Comparison of ENCODE assay signal across 8 mouse cellular contexts in the genomic region with DNA sequence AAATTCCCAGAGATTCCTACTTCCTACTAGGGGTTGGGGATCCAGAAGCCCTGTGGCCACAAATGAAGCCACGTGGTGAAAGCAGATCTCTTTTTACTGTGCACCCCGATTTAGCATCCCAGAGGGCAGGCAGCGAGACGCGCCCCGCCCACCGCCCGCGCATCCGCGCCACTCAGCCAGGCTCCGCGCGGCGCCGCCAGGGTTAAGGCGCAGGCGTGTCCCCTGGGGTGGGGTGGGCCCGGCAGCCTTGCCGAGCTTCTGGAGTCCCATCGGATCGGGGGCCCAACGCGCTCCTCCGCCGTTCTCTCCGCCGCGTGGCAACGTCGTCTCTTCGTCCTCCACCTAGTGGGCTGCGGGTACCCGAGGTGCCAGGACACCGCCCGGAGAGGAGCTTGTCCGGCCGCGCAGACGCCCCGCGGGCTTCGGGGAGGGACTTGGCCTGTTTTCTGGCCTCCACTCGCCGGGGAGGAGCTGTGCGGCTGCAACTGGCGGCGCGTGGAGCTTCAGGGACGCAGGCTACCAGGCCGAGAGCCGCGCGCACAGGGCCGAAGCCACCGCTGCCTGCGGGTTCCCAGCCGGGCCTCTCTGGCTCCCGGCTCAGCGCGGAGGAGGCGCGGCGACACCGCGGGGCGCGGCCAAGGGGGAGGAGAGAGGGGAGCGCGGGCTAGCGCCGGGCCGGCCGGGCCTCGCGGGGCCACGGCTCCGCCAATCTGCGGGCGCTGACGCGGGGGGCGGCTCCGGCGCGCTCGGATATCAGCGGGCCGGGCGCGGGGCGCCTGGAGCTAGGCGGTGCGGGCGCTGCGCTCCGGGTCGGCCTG. TPM values are rescaled to one million over a fixed set of nuclear protein-coding genes. Genes with fewer than 3 reads are reported as not detected.
DNase-seq lines count a peak whose midpoint lies in the region; ATAC-seq and TF ChIP-seq lines count a peak whose summit lies in the region.

TSS of gene Fam20c (plus strand) at position 212 of the 818 bp plus-strand sequence.

- intact Hi-C loops in heart, postnatal 10 days (cut with DNase I), result no loop called here

- peak within 1 kb of the TSS; percentile 68 to 88 for H3K4me3 ChIP-seq in ES-E14 (ENCODE audit: insufficient read depth in 1 of 2, low read depth in 1 of 2, low read length in 2 of 2, poor library complexity in 1 of 2, severe bottlenecking in 1 of 2)
- peak within 1 kb of the TSS; percentile 66 for H3K4me3 ChIP-seq in forebrain, embryonic 16.5 days (replicated peaks; ENCODE audit: low read length)
- peak within 1 kb of the TSS; percentile 49 to 52 for H3K4me3 ChIP-seq in liver, embryonic 14.5 days (ENCODE audit: insufficient read depth in 1 of 2, low read depth in 2 of 2, low read length in 2 of 2)

- peaks cover 2 to 13% of the 10 kb centered on the region in 2 experiments; a peak in 2 of 4 replicates for H3K4me1 ChIP-seq in ES-E14 (ENCODE audit: control insufficient read depth in 2 of 2, insufficient read depth in 2 of 2, low read length in 2 of 2, poor library complexity in 1 of 2)
- peaks cover 37% of the 10 kb centered on the region for H3K4me1 ChIP-seq in forebrain, embryonic 16.5 days (replicated peaks; ENCODE audit: control insufficient read depth, insufficient read depth, low read length)
- H3K4me1 ChIP-seq in liver, embryonic 14.5 days (replicated peaks; ENCODE audit: control insufficient read depth in 2 of 2, insufficient read depth in 2 of 2, low read length in 1 of 2), result peaks cover 0 to 4% of the 10 kb centered on the region in 2 experiments; a peak in 1 of 4 replicates

- H3K27ac ChIP-seq in ES-E14 (ENCODE audit: insufficient read depth, low read depth, low read length, poor library complexity, severe bottlenecking), result no peak within 1 kb of the TSS
- H3K27ac ChIP-seq in forebrain, embryonic 16.5 days (ENCODE audit: low read length), result peak within 1 kb of the TSS; percentile 97
- no peak within 1 kb of the TSS for H3K27ac ChIP-seq in liver, embryonic 14.5 days

- no peak for TF ChIP-seq EP300 in liver, embryonic 14.5 days (IDR thresholded peaks at IDR 0.05; ENCODE audit: low read depth)

- no peaks in the 10 kb centered on the region for H3K27me3 ChIP-seq in forebrain, embryonic 16.5 days (replicated peaks; ENCODE audit: control insufficient read depth, insufficient read depth, low read length)
- peaks cover 30% of the 10 kb centered on the region for H3K27me3 ChIP-seq in liver, embryonic 14.5 days (ENCODE audit: control insufficient read depth, insufficient read depth, low read length)

- no peaks in the 10 kb centered on the region for H3K9me3 ChIP-seq in ES-E14 (ENCODE audit: control insufficient read depth, insufficient read depth, low read depth, low read length)
- no peaks in the 10 kb centered on the region for H3K9me3 ChIP-seq in forebrain, embryonic 16.5 days (ENCODE audit: control insufficient read depth, low read length)
- H3K9me3 ChIP-seq in liver, embryonic 14.5 days (ENCODE audit: control insufficient read depth, low read length), result no peaks in the 10 kb centered on the region

- no peak for DNase-seq in ES-E14 (ENCODE audit: low read depth, low spot score)
- DNase-seq in cerebellum, adult 11-12 months, result peak; percentile 39
- DNase-seq in heart, postnatal 10 days, result peak; percentile 86 to 90
- DNase-seq in kidney, postnatal 4 days, result peak; percentile 83 to 90
- no peak for DNase-seq in liver, embryonic 14.5 days (ENCODE audit: low read depth in 3 of 3, low spot score in 3 of 3)
- DNase-seq in neural tube, embryonic 10.5 days (ENCODE audit: extremely low spot score, low spot score), result peak; percentile 79
- DNase-seq in thymus, postnatal 25 days, result peak; percentile 9

- WGBS in forebrain, embryonic 16.5 days, result under 1% methylated on average over 73 of the region's 98 CpGs
- under 1% methylated on average over 92 of the region's 98 CpGs for WGBS in liver, embryonic 14.5 days (ENCODE audit: insufficient replicate concordance)

- H3K9ac ChIP-seq in ES-E14 (ENCODE audit: insufficient read depth, low read depth, low read length, poor library complexity, severe bottlenecking), result peak within 1 kb of the TSS; percentile 69
- peak within 1 kb of the TSS; percentile 77 for H3K9ac ChIP-seq in forebrain, embryonic 16.5 days (replicated peaks; ENCODE audit: low read depth, low read length)
- no peak within 1 kb of the TSS for H3K9ac ChIP-seq in liver, embryonic 14.5 days (replicated peaks)

- no peaks in the 10 kb centered on the region for H3K36me3 ChIP-seq in ES-E14 (ENCODE audit: control insufficient read depth, insufficient read depth, low read length, poor library complexity, severe bottlenecking)
- H3K36me3 ChIP-seq in forebrain, embryonic 16.5 days (ENCODE audit: control insufficient read depth, insufficient read depth), result peaks cover under 1% of the 10 kb centered on the region; the same call in 1 of the 2 replicates
- H3K36me3 ChIP-seq in liver, embryonic 14.5 days (replicated peaks; ENCODE audit: control insufficient read depth, insufficient read depth, low read depth), result no peaks in the 10 kb centered on the region

- no peak for TF ChIP-seq CTCF in liver, embryonic 14.5 days (IDR thresholded peaks at IDR 0.05; ENCODE audit: low read depth)

- peak within 1 kb of the TSS; percentile 60 for H3K4me2 ChIP-seq in forebrain, embryonic 16.5 days (ENCODE audit: low read length)
- peak within 1 kb of the TSS; percentile 50 for H3K4me2 ChIP-seq in liver, embryonic 14.5 days (ENCODE audit: low read depth)

- in situ Hi-C loops in ES-E14 (cut with MboI; ENCODE audit: low sequenced_read_pairs in 2 of 2, unreplicated experiment in 2 of 2), result no loop called here

- peak; percentile 83 for ATAC-seq in forebrain, embryonic 16.5 days
- ATAC-seq in liver, embryonic 14.5 days (ENCODE audit: insufficient read depth), result peak; percentile 73

TF ChIP-seq in ES-E14, 5 proteins besides CTCF, POLR2A, EP300 and RAD21:
- TF ChIP-seq HCFC1 (IDR thresholded peaks at IDR 0.05; ENCODE audit: borderline replicate concordance, insufficient read depth, low read length), result no peak
- TF ChIP-seq ZC3H11A (IDR thresholded peaks at IDR 0.05; ENCODE audit: borderline replicate concordance, low read depth, low read length), result no peak
- TF ChIP-seq MAFK (IDR thresholded peaks at IDR 0.05; ENCODE audit: insufficient read depth, low read depth, low read length), result no peak
- TF ChIP-seq CHD2 (IDR thresholded peaks at IDR 0.05; ENCODE audit: low read depth, low read length), result no peak
- TF ChIP-seq ZNF384 (IDR thresholded peaks at IDR 0.05; ENCODE audit: low read depth, low read length), result no peak
TF ChIP-seq in ES-E14: peak in this region for 0.

RNA-seq across cellular contexts. Expression of gene Fam20c, which starts in this region (rescaled TPM):
- 8.0 and 14.7 TPM in 2 replicates for total RNA-seq in ES-E14 (2012; rRNA removed)
- polyA plus RNA-seq in forebrain, embryonic 16.5 days (2015; fragmentation: Nextera tagmentation; extraction: Ambion mirVana), result 34.8 and 39.2 TPM in 2 replicates
- total RNA-seq in heart, postnatal 10 days (2021), result 10 to 100 TPM; 11.2 to 14.7 TPM
- 5.4 and 6.5 TPM in 2 replicates for polyA plus RNA-seq in liver, embryonic 14.5 days (2012; rRNA removed)
- 6.8 and 7.2 TPM in 2 replicates for polyA plus RNA-seq in liver, embryonic 14.5 days (2014; fragmentation: Nextera tagmentation; extraction: Ambion mirVana)

Comparison
In these comparisons a context has a peak if more than half of its experiments do, and no peak if none do; other contexts are left out.
1. DNase-seq: peak in cerebellum, adult 11-12 months (single experiment), heart, postnatal 10 days (2 of 2), kidney, postnatal 4 days (2 of 2), neural tube, embryonic 10.5 days (single experiment) and thymus, postnatal 25 days (single experiment); none in ES-E14 (single experiment) and liver, embryonic 14.5 days (0 of 3).
2. Peak in every context shown above with its lines, with median percentiles within 50 percentile points of each other: H3K4me3 ChIP-seq.